Mouse (Mus musculus): ENCODE results near the gene Cdk14. TPM values are rescaled to one million over a fixed set of nuclear protein-coding genes. Genes with fewer than 3 reads are reported as not detected.
A peak's percentile ranks its signal among the peaks of the same experiment; 100 is the strongest.

Gene Cdk14
- polyA plus RNA-seq, 1 experiment from 2014 or later = 34.3 TPM

DNA sequence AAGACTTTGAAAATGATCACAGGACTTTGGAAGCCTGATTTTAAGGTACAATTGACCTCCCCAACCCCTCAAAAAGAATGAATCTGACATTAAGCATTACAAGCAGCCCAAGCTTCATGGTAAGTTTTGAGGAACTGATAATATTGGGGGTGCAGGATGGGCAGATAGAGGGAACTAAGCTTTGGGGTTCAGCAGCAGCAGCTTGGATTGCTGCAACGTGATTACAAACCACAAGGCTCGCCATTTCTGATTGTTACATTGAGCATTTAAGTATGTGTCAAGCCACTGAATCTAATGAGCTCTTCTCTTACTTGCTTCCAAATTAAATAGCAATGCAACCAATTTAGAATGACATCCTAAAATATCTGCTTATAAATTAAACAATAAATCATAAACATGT lies 119.1 kb downstream of the Cdk14 start:
- WGBS = 73% methylated on average over 2 of the region's 2 CpGs
- no peak overlapping the region for H3K4me3 ChIP-seq (replicated peaks)
- no peak overlapping the region for H3K4me2 ChIP-seq (replicated peaks)
- H3K4me1 ChIP-seq (replicated peaks) = 0 out of 2 replicates have a peak, but pooled peaks cover 6% of the 10 kb centered on the region
- H3K36me3 ChIP-seq = no peaks in the 10 kb centered on the region
- ATAC-seq = no peak
- no peak overlapping the region for H3K9ac ChIP-seq (replicated peaks)
- no peaks in the 10 kb centered on the region for H3K27me3 ChIP-seq
- H3K9me3 ChIP-seq = no peaks in the 10 kb centered on the region
- H3K27ac ChIP-seq = no peak overlapping the region

DNA sequence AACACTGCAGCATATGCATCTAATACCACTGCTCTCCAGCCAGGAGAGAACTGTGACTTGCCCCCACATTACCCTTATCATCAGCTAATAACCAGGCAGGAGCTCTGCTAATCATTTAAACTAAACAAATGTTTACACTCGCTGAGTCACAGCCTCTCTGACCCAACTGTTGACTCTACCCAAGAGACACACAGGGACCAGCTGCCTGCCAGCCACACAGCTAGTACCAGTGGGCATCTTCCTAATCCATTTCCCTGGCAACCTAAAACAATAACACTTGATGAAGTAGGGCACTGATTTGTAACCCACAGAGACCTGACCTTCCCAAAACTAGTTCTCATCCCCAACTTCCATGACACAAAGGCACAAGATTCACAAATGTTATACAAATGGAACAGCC lies 119.8 kb downstream of the Cdk14 start:
- WGBS = 63% methylated on average over 1 of the region's 1 CpGs
- H3K9me3 ChIP-seq = no peaks in the 10 kb centered on the region
- ATAC-seq = peak; percentile 61; the same call in 1 of the 2 replicates

DNA sequence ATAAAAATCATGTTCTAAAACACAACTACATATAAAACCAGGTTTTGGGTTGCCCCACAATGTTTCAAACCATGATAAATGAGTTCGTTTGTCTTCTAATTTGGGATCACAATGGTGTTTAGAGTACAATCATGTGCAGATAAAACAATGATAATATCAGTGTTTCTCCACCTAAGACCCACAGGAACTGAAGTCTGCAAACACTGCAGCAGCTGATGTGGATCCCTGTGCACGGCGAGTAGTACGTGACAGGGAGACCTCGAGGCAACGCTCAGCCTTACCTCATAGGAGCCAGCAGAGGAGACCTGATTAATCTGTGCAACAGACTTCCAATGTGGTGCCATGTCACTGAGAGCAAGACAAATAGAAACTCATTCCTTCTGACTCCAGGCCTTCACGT lies 122.9 kb downstream of the Cdk14 start:
- Histone ChIP-seq H3K4me2 (replicated peaks) (no peak overlapping the region), H3K9me3 (no peaks in the 10 kb centered on the region), H3K9ac (replicated peaks) (no peak overlapping the region), H3K27ac (no peak overlapping the region), H3K27me3 (no peaks in the 10 kb centered on the region), H3K4me1 (replicated peaks) (peaks cover 6% of the 10 kb centered on the region; the same call in 1 of the 2 replicates), H3K4me3 (replicated peaks) (no peak overlapping the region), H3K36me3 (no peaks in the 10 kb centered on the region)
- ATAC-seq = no peak
- 80% methylated on average over 7 of the region's 7 CpGs for WGBS

More for the DNA sequence above, 119.8 kb downstream of the Cdk14 start:
- no peak overlapping the region for H3K9ac ChIP-seq (replicated peaks)
- no peak overlapping the region for H3K27ac ChIP-seq
- H3K4me2 ChIP-seq (replicated peaks) = no peak overlapping the region
- H3K27me3 ChIP-seq = no peaks in the 10 kb centered on the region
- H3K36me3 ChIP-seq = no peaks in the 10 kb centered on the region
- H3K4me3 ChIP-seq (replicated peaks) = no peak overlapping the region
- 0 out of 2 replicates have a peak, but pooled peaks cover 6% of the 10 kb centered on the region for H3K4me1 ChIP-seq (replicated peaks)

DNA sequence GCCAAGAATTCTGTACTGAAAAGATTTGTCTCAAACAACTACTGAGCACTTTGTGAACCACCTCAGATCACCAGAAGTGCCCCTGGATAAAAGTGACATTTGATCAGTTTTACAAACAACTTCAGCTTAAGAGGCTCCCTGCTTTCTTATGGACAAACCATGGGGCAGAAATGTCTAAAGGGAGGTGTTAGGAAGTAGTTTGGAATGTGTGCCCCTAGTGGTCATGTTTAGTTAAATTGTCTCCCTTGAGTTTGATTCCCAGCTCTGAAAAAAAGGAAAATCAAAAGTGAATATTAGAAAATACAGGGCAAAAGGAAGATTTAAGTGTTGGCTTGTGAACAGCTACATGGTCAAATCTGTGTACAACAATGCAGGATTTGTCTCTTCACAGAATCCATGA lies 123.3 kb downstream of the Cdk14 start:
- Histone ChIP-seq H3K27ac (no peak overlapping the region), H3K36me3 (no peaks in the 10 kb centered on the region), H3K9ac (replicated peaks) (no peak overlapping the region), H3K4me2 (replicated peaks) (no peak overlapping the region), H3K4me1 (replicated peaks) (peaks cover 6% of the 10 kb centered on the region; the same call in 1 of the 2 replicates), H3K4me3 (replicated peaks) (no peak overlapping the region), H3K9me3 (no peaks in the 10 kb centered on the region), H3K27me3 (no peaks in the 10 kb centered on the region)
- no peak for ATAC-seq

DNA sequence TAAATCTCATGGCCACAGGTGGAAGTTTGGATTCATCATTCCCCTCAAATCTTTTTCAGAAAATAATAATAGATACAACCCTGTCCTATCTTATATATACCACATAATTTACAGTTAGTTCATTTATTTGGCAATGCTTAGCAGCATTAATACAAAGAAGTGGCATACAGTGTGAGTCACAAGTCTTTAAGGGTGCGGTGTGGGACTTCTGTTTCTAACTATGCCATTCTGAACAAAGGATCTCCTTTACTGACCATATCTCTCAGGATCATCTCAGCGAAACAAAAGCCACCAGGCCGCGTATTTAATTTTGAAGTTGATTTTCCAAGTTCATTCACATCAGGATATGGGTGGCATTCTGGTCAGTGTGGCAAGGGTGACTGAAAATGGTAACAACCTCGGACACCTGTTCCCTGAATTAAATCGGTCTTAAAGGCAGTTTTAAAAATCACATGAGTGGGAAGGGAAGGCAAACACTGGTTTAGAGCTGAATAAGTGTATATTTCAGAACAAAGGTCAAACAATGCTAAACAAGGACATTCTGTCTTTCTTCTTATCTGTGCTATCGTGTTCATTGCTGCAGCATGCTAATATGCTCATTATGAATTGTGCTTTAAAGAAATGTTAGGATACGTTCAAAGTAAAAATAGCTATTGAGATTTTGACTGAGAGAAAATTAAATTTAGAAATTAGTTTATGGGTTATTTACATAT lies 127.1 kb downstream of the Cdk14 start:
- Histone ChIP-seq H3K9ac (replicated peaks) (no peak overlapping the region), H3K4me1 (replicated peaks) (no peaks in the 10 kb centered on the region; the same call in 1 of the 2 replicates), H3K4me3 (replicated peaks) (no peak overlapping the region), H3K27ac (no peak overlapping the region), H3K9me3 (no peaks in the 10 kb centered on the region), H3K27me3 (no peaks in the 10 kb centered on the region), H3K4me2 (replicated peaks) (no peak overlapping the region), H3K36me3 (no peaks in the 10 kb centered on the region)
- ATAC-seq = no peak
- 84% methylated on average over 8 of the region's 8 CpGs for WGBS

GRCm38 (mm10) chr5:5291321-5291991 lies 128.7 kb downstream of the Cdk14 start:
- Histone ChIP-seq H3K4me2 (replicated peaks) (no peak overlapping the region), H3K27ac (no peak overlapping the region), H3K4me1 (replicated peaks) (no peaks in the 10 kb centered on the region; the same call in 1 of the 2 replicates), H3K27me3 (no peaks in the 10 kb centered on the region), H3K36me3 (no peaks in the 10 kb centered on the region), H3K4me3 (replicated peaks) (no peak overlapping the region), H3K9ac (replicated peaks) (no peak overlapping the region), H3K9me3 (no peaks in the 10 kb centered on the region)
- WGBS = 85% methylated on average over 6 of the region's 6 CpGs
- ATAC-seq = no peak

DNA sequence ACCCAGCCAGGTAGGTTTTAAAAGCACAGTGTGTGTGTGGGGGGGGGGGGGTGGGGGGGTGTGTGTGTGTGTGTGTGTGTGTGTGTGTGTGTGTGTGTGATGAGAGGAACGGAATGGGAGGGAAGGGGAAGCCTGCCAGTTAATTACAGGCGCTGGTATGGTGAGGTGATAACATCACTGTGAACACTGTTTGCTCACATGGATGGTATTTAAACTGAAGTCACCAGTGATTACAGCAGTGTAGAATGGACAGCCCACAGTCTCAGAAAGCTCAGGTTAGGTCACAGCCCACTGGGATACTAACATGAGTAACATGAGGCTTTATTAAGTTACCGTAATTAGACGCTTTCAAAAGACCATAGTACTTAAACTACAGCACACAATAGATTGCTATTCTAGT lies 129.4 kb downstream of the Cdk14 start:
- H3K27ac ChIP-seq = no peak overlapping the region
- no peaks in the 10 kb centered on the region for H3K9me3 ChIP-seq
- no peak overlapping the region for H3K4me3 ChIP-seq (replicated peaks)
- no peaks in the 10 kb centered on the region for H3K27me3 ChIP-seq
- no peaks in the 10 kb centered on the region; the same call in 1 of the 2 replicates for H3K4me1 ChIP-seq (replicated peaks)
- H3K36me3 ChIP-seq = no peaks in the 10 kb centered on the region
- H3K9ac ChIP-seq (replicated peaks) = no peak overlapping the region
- ATAC-seq = peak; percentile 43; the same call in 1 of the 2 replicates
- no peak overlapping the region for H3K4me2 ChIP-seq (replicated peaks)
- WGBS = 90% methylated on average over 4 of the region's 4 CpGs

GRCm38 (mm10) chr5:5285876-5286275 lies 134.2 kb downstream of the Cdk14 start:
- H3K9ac ChIP-seq (replicated peaks) = no peak overlapping the region
- H3K9me3 ChIP-seq = no peaks in the 10 kb centered on the region
- H3K4me2 ChIP-seq (replicated peaks) = no peak overlapping the region
- H3K27ac ChIP-seq = no peak overlapping the region
- H3K4me3 ChIP-seq (replicated peaks) = no peak overlapping the region
- no peaks in the 10 kb centered on the region for H3K36me3 ChIP-seq
- H3K4me1 ChIP-seq (replicated peaks) = no peaks in the 10 kb centered on the region
- WGBS = 91% methylated on average over 3 of the region's 3 CpGs
- ATAC-seq = no peak
- no peaks in the 10 kb centered on the region for H3K27me3 ChIP-seq

- Histone ChIP-seq H3K4me2 (replicated peaks) (no peak overlapping the region), H3K27ac (no peak overlapping the region), H3K9me3 (no peaks in the 10 kb centered on the region), H3K9ac (replicated peaks) (no peak overlapping the region), H3K4me3 (replicated peaks) (no peak overlapping the region), H3K36me3 (no peaks in the 10 kb centered on the region), H3K4me1 (replicated peaks) (no peaks in the 10 kb centered on the region), H3K27me3 (no peaks in the 10 kb centered on the region)
- 92% methylated on average over 5 of the region's 5 CpGs for WGBS
- ATAC-seq = no peak
Observed at GRCm38 (mm10) chr5:5284531-5284930, 135.6 kb downstream of the Cdk14 start.

- Histone ChIP-seq H3K4me2 (replicated peaks) (no peak overlapping the region), H3K36me3 (no peaks in the 10 kb centered on the region), H3K9me3 (no peaks in the 10 kb centered on the region), H3K27me3 (no peaks in the 10 kb centered on the region), H3K4me3 (replicated peaks) (no peak overlapping the region), H3K9ac (replicated peaks) (no peak overlapping the region), H3K27ac (no peak overlapping the region), H3K4me1 (replicated peaks) (no peaks in the 10 kb centered on the region)
- ATAC-seq = no peak
- 89% methylated on average over 6 of the region's 6 CpGs for WGBS
Observed at GRCm38 (mm10) chr5:5283756-5284430, 136.2 kb downstream of the Cdk14 start.

GRCm38 (mm10) chr5:5282425-5282824 lies 137.7 kb downstream of the Cdk14 start:
- H3K4me3 ChIP-seq (replicated peaks) = no peak overlapping the region
- WGBS = 88% methylated on average over 5 of the region's 5 CpGs
- no peak overlapping the region for H3K4me2 ChIP-seq (replicated peaks)
- ATAC-seq = no peak
- H3K36me3 ChIP-seq = no peaks in the 10 kb centered on the region
- no peak overlapping the region for H3K9ac ChIP-seq (replicated peaks)
- no peaks in the 10 kb centered on the region for H3K4me1 ChIP-seq (replicated peaks)
- H3K9me3 ChIP-seq = no peaks in the 10 kb centered on the region
- H3K27ac ChIP-seq = no peak overlapping the region
- H3K27me3 ChIP-seq = no peaks in the 10 kb centered on the region

GRCm38 (mm10) chr5:5275321-5275720 lies 144.8 kb downstream of the Cdk14 start:
- peaks cover 6% of the 10 kb centered on the region for H3K4me1 ChIP-seq (replicated peaks)
- no peak overlapping the region for H3K4me3 ChIP-seq (replicated peaks)
- no peaks in the 10 kb centered on the region for H3K9me3 ChIP-seq
- no peaks in the 10 kb centered on the region for H3K36me3 ChIP-seq
- no peak for ATAC-seq
- H3K9ac ChIP-seq (replicated peaks) = no peak overlapping the region
- no peaks in the 10 kb centered on the region for H3K27me3 ChIP-seq
- no peak overlapping the region for H3K27ac ChIP-seq
- WGBS = 54% methylated on average over 2 of the region's 2 CpGs
- no peak overlapping the region for H3K4me2 ChIP-seq (replicated peaks)
